Mouse (Mus musculus) sigmoid colon, adult 10 weeks (tissue): ENCODE data around the gene Zmynd15. TPM values are rescaled to one million over a fixed set of nuclear protein-coding genes. Genes with fewer than 3 reads are reported as not detected.

Source experiments
- polyA plus RNA-seq: library from polyadenylated mRNA; stranded (reverse); fragments of 350-450 nt; fragmentation: Illumina TruSeq; extraction: RNeasy Lipid Tissue Mini Kit (QIAGEN cat#74804); gene quantifications from one replicate; pipeline ENCODE4 v1.2.3, GENCODE M21; 2014; ENCODE audit warnings: low read depth, low replicate concordance

The Zmynd15 gene
- polyA plus RNA-seq, result 0.28 TPM

DNA sequence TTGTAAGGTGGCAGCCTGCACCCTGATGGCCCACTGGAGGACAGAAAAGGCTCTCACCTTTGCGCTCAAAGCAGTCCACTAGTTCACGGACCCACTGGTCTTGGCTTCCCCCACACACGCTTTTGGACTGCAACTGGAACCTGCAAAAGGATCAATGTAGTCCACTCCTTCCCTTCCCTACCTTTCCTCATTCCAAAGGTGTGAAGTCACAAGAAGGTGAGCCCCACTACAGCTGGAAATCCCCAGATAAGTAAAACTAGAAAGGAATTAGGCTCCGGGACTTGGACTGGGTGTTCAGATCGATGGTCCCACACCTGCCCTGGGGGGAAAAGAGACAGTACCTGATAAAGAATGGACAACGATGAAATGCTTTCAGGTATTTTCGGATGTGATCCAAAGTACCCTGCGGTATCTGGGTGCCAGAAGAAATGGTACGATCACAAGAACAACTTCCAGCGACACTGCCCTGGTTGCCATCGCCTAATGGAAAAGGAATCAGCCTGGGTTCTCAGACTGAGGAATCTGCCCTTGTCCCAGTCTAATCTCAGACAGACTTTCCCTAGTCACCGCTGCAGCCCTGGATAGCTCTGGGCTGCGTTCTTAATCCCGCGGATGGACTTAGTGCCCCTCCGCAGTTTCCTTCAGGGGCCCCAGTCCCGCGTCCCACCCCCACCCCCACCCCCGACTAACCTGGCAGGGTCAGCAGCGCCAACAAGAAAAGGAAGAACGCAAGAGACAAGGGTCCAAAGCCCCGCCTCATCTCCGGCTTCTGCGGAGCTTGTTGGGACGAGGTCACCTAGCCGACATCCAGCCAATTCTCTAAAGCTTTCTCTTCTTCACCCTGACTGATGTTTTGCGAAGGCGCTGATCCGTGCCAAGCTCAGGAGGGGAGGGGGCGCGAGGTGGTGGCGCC lies at the start of gene Zmynd15:
Zmynd15 (plus strand) TSS at position 746 of the 913 bp plus-strand sequence.

GRCm38 (mm10) chr11:70409594-70410296 lies 49.5 kb upstream of the Zmynd15 start, which contains the start of gene Pelp1:
Gene Pelp1 (minus strand): TSS chr11:70410031.

GRCm38 (mm10) chr11:70432048-70432894 lies 27.0 kb upstream of the Zmynd15 start, which contains the start of gene Arrb2:
Gene Arrb2 (plus strand): TSS chr11:70432635.

GRCm38 (mm10) chr11:70451797-70452498 lies 7.3 kb upstream of the Zmynd15 start, which contains the start of gene Med11:
Gene Med11 (plus strand): TSS chr11:70451919.

DNA sequence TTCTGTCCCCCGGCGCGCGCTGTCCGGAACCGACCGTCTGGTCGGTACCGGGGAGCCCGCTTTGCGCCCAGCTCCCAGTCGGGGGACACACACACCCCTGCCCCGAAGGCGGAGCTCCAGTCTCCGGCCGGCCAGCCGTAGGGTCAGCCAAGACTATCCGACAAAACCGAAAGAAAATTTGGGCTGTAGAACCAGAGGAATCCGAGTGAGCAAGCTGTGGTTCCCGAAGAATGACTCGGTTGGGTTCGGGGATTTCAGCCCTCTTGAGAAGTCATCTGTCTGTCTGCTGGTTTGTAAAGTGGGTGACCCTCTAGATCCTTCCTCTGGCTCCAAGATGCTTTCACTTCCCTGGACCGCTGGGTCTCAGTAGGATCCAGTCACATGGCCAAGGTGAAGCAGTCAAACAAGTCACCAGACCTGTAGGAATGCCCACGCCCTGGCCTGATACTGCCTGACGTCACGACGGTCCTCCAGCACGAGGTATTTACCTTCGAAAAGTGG lies 418 bp downstream of the Zmynd15 start, which contains the start of gene Cxcl16:
Cxcl16 (minus strand) TSS at position 384 of the 501 bp plus-strand sequence.

DNA sequence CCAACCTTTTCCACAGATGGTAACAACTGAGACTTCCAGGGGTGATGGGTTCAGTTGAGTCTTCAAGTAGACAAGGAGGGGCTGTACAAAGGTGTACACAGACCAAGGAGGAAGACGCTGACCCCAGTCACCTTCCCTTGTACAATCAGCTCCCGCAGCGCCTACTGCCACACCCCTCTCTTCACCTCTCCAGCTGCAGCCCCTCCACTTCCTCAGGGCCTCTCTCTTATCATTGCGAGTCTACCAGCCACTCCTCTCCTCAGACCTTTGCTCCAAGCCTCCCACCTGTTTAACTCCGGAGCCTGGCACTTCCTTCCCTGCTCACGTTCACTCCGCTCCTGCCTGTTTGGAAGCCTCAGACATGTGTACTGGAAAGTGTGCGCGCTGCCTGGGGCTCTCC lies 45.7 kb downstream of the Zmynd15 start, which contains the start of gene Tm4sf5:
Tm4sf5 (plus strand) TSS at position 275 of the 400 bp plus-strand sequence.

GRCm38 (mm10) chr11:70514288-70514687 lies 55.1 kb downstream of the Zmynd15 start, which contains the start of gene Vmo1:
Gene Vmo1 (minus strand): TSS chr11:70514616.

Other genes with a start within 250 kb of the Zmynd15 start
- 0.69 TPM for gene Slc16a11, start 246.7 kb upstream of the Zmynd15 start, polyA plus RNA-seq
- gene Slc16a13, start 238.4 kb upstream of the Zmynd15 start, polyA plus RNA-seq, result 3.1 TPM
- 2.3 TPM for gene Bcl6b, start 229.6 kb upstream of the Zmynd15 start, polyA plus RNA-seq
- 1.8 TPM for gene 0610010K14Rik, start 221.5 kb upstream of the Zmynd15 start, polyA plus RNA-seq
- gene Gm21988, start 219.6 kb upstream of the Zmynd15 start, polyA plus RNA-seq, result 0.69 TPM
- 24.0 TPM for gene Rnasek, start 219.6 kb upstream of the Zmynd15 start, polyA plus RNA-seq
- gene Alox12, start 204.1 kb upstream of the Zmynd15 start, polyA plus RNA-seq, result 1.3 TPM
- gene Alox12e, start 136.8 kb upstream of the Zmynd15 start, polyA plus RNA-seq, result not detected
- 5.9 TPM for gene Alox15, start 107.4 kb upstream of the Zmynd15 start, polyA plus RNA-seq
- gene Pelp1, start 49.4 kb upstream of the Zmynd15 start, polyA plus RNA-seq, result 6.3 TPM
- gene Arrb2, start 26.8 kb upstream of the Zmynd15 start, polyA plus RNA-seq, result 0.47 TPM
- gene Med11, start 7.5 kb upstream of the Zmynd15 start, polyA plus RNA-seq, result 8.1 TPM
- 12.0 TPM for gene Cxcl16, start 551 bp downstream of the Zmynd15 start, polyA plus RNA-seq
- gene Tm4sf5, start 45.8 kb downstream of the Zmynd15 start, polyA plus RNA-seq, result 1.6 TPM
- gene Vmo1, start 55.2 kb downstream of the Zmynd15 start, polyA plus RNA-seq, result not detected
- gene Gltpd2, start 59.8 kb downstream of the Zmynd15 start, polyA plus RNA-seq, result not detected
- gene Psmb6, start 65.9 kb downstream of the Zmynd15 start, polyA plus RNA-seq, result 16.2 TPM
- gene Gm40193, start 73.5 kb downstream of the Zmynd15 start, polyA plus RNA-seq, result not detected
- gene Pld2, start 80.6 kb downstream of the Zmynd15 start, polyA plus RNA-seq, result 0.85 TPM
- 4.6 TPM for gene Mink1, start 103.4 kb downstream of the Zmynd15 start, polyA plus RNA-seq
- not detected for gene 4930544D05Rik, start 156.4 kb downstream of the Zmynd15 start, polyA plus RNA-seq
- not detected for gene Chrne, start 159.8 kb downstream of the Zmynd15 start, polyA plus RNA-seq
- gene Gp1ba, start 179.7 kb downstream of the Zmynd15 start, polyA plus RNA-seq, result not detected
- 43.3 TPM for gene Rnf167, start 187.8 kb downstream of the Zmynd15 start, polyA plus RNA-seq
- gene Slc25a11, start 188.0 kb downstream of the Zmynd15 start, polyA plus RNA-seq, result 26.7 TPM
- 141 TPM for gene Pfn1, start 195.2 kb downstream of the Zmynd15 start, polyA plus RNA-seq
- gene Eno3, start 197.8 kb downstream of the Zmynd15 start, polyA plus RNA-seq, result 22.6 TPM
- 18.2 TPM for gene Spag7, start 210.0 kb downstream of the Zmynd15 start, polyA plus RNA-seq
- gene Camta2, start 228.7 kb downstream of the Zmynd15 start, polyA plus RNA-seq, result 2.2 TPM
- 0.85 TPM for gene Inca1, start 240.7 kb downstream of the Zmynd15 start, polyA plus RNA-seq
- gene Kif1c, start 241.1 kb downstream of the Zmynd15 start, polyA plus RNA-seq, result 24.2 TPM